Mouse (Mus musculus) right cerebral cortex, postnatal 25 days (tissue): ENCODE data around the gene Wnt9a.

Experiments used
- DNase-seq: peaks from one replicate; pipeline ENCODE4 v3.0.0; 2022

The Wnt9a gene

GRCm38 (mm10) chr11:59305008-59305820 is 1.5 kb upstream of the Wnt9a start:
- DNase-seq = peak; percentile 70

- no peak for DNase-seq
These were observed 910 bp upstream of the Wnt9a start for GRCm38 (mm10) chr11:59305821-59306215.

DNA sequence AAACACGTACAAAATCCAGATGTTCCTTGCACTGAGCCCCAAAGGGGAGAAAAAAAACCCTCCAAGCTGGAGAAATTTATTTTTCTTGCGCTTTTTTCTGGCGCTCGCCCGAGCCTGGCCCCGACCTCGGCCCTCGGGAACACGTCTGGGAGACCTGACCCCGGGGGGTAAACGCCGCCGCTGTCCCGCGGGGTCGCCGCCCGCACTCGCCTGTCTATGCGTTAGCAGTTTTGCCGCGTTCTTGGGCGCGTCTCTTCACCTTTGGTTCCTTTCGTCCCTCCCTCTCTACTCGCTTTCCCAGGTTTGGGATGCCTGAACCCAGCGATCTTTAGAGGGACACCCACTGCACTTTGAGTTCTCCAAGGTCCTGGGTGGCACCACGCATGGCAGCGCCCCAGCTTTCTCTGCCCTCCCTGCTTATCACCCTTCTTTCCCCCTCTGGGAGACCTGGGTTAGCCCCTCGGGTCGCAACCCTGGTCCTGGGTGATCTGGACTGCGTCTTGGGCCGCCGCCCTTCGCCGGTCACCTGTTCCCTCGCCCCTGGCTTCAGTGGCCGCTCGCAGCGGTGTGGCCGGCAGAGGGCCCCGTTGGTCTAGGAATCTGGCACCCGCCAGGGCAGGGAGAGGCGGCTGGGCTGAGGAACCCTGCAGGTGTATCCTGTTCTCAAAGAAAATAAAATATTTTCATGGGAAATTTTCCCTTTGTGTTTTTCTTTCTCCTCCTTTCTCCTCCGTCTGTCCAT is 865 bp downstream of the Wnt9a start:
- peak; percentile 81 for DNase-seq

- DNase-seq = no peak
These were observed 1.4 kb downstream of the Wnt9a start for GRCm38 (mm10) chr11:59308164-59308542.

DNA sequence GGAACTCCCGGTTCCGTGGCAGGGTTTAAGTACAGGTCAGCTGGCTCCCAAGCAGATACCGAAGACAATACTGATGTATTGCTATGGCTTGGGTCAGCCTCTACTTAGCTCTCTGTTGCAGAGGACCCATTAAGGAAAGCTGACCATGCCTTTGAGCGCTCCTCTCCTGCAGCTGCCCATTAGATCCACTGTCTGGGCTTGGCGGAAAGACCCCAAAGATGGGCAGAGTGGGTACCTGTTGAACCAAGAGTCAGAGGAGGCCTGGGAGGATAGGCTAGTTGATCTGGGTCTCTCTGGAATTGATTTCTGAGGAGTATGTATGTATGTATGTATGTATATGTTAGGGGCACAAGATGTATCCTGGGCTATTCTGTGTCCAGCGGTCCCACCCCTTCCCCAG is 1.9 kb downstream of the Wnt9a start:
- DNase-seq = no peak

DNA sequence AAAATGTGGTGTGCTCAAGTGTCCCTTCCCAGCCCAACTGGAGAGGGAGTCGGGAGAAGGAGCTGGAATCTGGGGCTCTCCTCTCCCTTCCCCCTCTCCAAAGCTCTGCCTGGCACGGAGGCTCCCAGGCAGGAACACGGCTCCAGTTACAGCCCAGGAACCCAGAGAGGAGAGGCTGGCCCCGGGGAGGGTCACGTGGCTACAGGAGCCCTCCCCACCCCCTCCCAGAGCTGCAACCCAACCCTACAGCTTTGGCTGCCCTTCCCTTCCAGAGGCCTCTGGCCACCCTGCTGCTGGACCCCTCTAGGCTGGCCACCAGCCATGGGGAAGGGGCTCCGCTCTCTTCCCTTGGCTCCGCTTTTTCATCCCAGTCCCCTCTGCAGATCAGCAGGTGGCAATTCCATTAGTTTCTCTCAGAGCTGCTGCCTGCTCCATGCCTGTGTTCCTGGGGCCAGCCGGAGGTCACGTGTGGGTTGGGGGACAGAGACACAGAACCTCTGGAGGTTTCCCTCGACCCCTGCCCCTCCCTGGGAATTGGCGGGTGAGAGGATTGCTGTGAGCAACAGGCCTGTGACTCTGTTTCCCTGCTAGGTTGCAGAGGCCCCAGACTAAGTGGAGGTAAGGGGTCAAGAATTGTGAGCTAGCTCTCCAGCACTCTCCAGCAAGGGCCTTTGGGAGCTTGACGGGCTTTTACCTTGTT is 2.5 kb downstream of the Wnt9a start:
- no peak for DNase-seq

GRCm38 (mm10) chr11:59309976-59310375 is 3.2 kb downstream of the Wnt9a start:
- DNase-seq = no peak

GRCm38 (mm10) chr11:59312060-59312459 is 5.3 kb downstream of the Wnt9a start:
- DNase-seq = no peak

GRCm38 (mm10) chr11:59312501-59312900 is 5.8 kb downstream of the Wnt9a start:
- no peak for DNase-seq

- DNase-seq = no peak
These were observed 6.5 kb downstream of the Wnt9a start for GRCm38 (mm10) chr11:59313029-59313811.

- no peak for DNase-seq
These were observed 7.2 kb downstream of the Wnt9a start for GRCm38 (mm10) chr11:59313944-59314343.

GRCm38 (mm10) chr11:59316517-59316916 is 9.8 kb downstream of the Wnt9a start:
- DNase-seq = no peak

DNA sequence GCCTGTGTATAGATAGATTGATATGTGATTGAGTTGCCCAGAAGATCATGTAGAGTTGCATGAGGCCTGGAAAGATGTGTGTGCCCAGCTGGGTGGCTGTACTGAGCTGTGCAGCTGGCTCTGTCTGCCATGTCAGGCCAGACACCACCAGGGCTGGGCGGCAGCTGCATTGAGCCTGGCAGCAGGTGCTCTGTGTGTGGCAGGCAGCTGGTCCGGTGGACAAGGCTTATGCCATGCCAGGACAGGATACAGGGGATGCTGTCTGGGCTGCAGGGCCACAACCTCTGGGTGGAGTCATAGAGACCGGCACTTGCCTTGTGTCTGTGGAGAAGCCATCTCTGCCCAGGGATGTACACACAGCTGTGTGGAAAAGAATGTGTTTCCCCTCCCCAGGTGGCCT is 16.3 kb downstream of the Wnt9a start:
- no peak for DNase-seq

- DNase-seq = no peak
These were observed 18.0 kb downstream of the Wnt9a start for GRCm38 (mm10) chr11:59324777-59325176.

GRCm38 (mm10) chr11:59327625-59328024 is 20.9 kb downstream of the Wnt9a start:
- DNase-seq = no peak

DNA sequence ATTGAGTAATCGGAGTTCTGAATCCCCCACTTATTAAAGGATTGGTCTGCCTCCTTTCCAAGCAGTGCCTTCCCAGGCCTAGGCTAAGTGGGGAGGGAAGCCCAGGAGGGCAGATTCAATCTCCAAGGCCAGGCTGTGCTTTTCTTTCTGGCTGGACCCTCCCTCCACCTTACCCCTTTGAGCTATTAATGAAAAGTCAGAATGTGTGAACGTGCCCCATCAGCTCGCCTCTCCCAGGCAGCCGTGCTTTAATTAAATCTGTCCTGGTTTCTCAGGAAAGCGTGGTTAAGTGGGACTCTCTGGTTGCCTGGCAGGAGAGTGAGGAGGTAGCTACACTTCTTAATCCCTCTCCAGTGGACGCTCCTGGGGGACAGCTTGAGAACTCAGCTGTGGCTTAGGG is 22.9 kb downstream of the Wnt9a start:
- no peak for DNase-seq

DNA sequence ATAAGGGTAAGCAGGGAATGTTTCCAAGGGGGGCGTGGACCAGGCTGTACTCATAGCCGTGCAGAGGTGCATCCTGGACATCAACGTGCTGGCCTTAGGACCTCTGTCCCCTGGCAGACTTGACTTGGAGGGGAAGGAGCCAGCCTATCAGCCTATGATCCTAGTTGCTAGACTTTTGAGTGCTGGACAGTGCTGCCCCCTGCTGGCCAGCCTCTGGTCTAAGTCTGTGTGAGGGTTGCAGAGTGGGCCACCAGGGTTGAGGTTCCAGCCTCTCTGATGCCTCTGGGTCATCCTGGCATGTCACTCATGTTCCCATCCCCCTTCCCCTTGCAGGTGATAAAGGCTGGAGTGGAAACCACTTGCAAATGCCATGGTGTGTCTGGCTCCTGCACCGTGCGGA is 23.8 kb downstream of the Wnt9a start:
- DNase-seq = no peak

- DNase-seq = no peak
These were observed 24.6 kb downstream of the Wnt9a start for GRCm38 (mm10) chr11:59331167-59331869.

DNA sequence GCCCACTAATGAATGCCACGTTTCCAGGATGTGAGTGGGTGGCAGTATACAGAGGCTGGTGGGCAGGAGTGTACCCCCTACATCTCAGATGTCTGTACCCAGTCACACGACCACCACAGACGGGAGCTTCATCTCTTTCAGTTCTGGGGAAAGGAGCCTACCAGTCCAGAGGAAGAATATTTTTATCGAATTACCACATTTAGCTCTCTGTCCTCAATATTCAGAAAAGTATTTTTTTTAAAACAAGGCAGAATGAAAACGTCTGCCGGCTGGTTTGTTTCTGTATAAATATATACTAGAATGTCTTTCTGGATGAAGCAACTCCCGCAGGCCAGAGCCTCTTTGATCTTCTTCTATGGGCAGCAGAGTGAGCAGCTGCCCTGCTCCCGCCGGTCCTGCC is 26.2 kb downstream of the Wnt9a start:
- no peak for DNase-seq

GRCm38 (mm10) chr11:59335150-59335549 is 28.4 kb downstream of the Wnt9a start:
- no peak for DNase-seq

- no peak for DNase-seq
These were observed 29.2 kb downstream of the Wnt9a start for GRCm38 (mm10) chr11:59335942-59336341.

- DNase-seq = no peak
These were observed 29.7 kb downstream of the Wnt9a start for GRCm38 (mm10) chr11:59336381-59336780.
